Mouse (Mus musculus) brown adipose tissue, adult 24 weeks (tissue): ENCODE measurements at regions not wholly inside any gene's neighbourhood (a gene's known extent, or its start where the extent isn't known, plus 50 kb on each side); places are given as distances from the start of the nearest gene placed in this dataset.

ENCODE experiments used
- H3K27ac ChIP-seq: fragments of 200-500 bp; replicated peaks from 2 replicates; pipeline ENCODE4 v1.5.1; 2012; ENCODE audit warnings: low read depth, mild to moderate bottlenecking, low read length
- H3K4me1 ChIP-seq: fragments of 200-500 bp; 2 replicates; pipeline ENCODE4 v1.6.1; 2012; ENCODE audit warnings: low read length, mixed read lengths; ENCODE audit not compliant: control insufficient read depth, insufficient read depth, insufficient read length
- H3K4me3 ChIP-seq: fragments of 200-500 bp; 2 replicates; pipeline ENCODE4 v1.5.1; 2012; ENCODE audit warnings: low read depth, mild to moderate bottlenecking, low read length, moderate library complexity; ENCODE audit not compliant: insufficient read depth

DNA sequence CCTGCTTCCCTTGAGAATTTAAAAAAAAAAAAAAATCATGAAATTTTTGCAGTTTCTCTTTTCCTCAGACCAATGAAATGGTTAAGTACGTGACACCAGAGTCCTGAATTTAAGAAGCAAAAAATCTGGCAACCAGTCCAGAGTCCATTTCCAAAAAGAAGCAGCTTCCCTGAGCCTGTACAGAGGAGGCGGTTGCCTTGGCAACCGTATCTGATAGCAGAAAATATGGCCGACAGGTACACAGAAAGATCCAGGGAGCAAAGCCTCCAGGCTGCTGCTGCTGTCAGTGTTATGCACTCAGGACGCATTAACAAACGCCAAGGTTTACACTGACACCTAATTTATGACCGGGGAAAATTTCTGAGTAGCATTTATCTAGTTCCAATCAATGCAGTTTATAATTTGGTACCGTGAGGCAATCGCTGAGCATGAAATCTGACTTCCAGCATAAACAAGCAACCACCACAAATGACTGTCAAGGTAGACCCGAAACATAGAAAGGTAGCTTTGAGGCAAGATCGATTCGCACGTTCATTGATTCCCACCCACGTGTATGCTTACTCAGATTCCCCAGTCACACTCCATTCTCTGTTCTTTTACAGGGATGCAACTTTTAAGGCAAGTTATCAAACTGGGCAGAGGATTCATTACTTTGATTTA lies 420.8 kb downstream of the Basp1 start:
- Histone ChIP-seq H3K4me3 (no peak overlapping the region), H3K4me1 (no peaks in the 10 kb centered on the region), H3K27ac (no peak overlapping the region)

DNA sequence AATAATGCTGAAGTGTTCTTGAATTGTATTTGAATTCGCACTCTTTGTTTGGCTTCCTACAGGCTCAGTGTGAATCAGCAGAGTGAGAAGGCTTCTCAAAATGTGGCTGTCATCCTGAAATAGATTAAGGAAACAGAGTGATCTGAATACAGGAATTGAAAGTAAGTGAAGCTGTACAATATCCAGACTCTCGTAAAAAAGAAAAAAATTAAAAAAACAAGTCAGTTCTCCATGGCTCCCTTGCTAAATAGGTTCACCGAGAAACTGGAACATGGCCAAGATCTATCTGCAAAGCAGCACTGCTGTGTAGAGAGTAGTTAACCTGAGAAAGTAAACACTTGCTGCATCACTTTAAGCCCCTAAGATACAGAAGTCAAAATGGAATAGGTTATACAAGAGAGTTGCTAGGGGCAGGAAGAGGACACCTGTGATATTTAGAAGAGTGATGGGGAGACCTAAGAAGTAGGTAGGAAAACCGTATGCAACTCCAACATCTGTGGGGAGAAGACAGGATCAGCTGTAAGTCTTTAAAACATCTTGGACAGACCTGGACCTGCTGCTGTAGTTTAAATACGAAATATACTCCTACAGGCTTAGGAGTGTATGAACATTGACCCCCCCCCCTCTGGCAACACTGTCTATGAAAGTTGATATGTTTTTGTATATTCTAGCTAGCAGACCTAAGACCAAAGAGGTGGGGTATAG lies 423.3 kb downstream of the Basp1 start:
- Histone ChIP-seq H3K4me3 (no peak overlapping the region), H3K27ac (no peak overlapping the region)

DNA sequence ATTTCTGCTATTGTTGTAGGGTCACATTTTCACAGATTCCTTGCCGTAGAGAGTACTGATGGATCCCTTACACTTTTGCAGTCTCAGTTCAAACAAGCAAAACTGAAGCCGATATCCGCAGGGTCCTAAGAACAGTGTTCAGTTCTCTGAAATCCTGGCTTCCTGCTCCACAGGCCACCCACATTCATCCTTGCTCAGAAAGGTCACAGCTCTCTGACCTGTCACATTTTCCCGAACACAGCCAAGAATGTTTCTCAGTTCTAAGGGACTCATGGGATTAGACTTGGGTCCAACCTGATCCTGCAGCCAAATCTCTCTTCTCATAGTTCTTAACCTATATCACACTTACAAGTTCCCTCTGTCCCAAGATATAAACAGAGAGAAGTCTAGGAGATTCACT lies 432.7 kb downstream of the Basp1 start:
- no peaks in the 10 kb centered on the region for H3K4me1 ChIP-seq
- no peak overlapping the region for H3K27ac ChIP-seq
- no peak overlapping the region for H3K4me3 ChIP-seq

More for the DNA sequence above, 423.3 kb downstream of the Basp1 start:
- no peaks in the 10 kb centered on the region for H3K4me1 ChIP-seq

DNA sequence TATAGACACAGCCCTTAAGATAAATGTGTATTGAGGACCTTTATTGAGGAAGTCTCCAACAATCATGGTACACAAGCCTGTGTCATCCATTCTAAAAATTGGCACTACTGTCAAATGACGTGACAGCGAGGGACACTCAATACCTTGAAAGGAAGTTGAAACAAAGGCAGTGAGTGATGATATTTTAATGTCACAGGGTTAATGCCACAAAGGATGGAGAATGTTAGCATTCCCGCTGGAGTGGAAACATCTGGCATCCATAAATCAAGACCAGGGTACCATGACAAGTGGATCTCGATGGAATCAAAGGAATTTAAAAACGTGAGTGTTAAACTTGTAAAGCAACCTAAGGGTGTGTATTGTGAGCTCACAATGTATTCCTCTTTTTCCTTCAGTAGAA lies 441.5 kb downstream of the Basp1 start:
- Histone ChIP-seq H3K4me3 (no peak overlapping the region), H3K27ac (no peak overlapping the region; the same call in 1 of the 2 replicates), H3K4me1 (no peaks in the 10 kb centered on the region)

DNA sequence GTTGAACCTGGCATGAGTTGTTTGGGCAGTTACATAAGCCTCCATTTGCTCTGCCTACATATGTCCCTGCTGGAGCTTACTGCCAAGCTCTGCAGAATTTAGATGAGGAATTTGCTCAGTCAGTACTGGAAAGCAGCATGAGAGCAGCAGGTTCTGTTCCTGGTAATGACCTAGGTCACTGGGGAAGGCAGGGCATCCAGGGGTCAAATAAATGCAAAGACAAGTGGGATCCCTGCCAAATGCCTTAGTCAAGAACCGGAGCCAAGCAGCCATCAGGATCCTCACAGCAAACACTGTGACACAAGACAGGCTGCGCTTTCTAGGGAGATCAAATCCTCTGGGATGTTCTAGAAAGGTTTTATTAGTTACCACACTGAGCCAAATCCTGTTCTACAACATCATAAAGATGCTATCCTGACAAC lies 444.2 kb downstream of the Basp1 start:
- no peak overlapping the region for H3K27ac ChIP-seq
- no peak overlapping the region for H3K4me3 ChIP-seq
- no peaks in the 10 kb centered on the region for H3K4me1 ChIP-seq

DNA sequence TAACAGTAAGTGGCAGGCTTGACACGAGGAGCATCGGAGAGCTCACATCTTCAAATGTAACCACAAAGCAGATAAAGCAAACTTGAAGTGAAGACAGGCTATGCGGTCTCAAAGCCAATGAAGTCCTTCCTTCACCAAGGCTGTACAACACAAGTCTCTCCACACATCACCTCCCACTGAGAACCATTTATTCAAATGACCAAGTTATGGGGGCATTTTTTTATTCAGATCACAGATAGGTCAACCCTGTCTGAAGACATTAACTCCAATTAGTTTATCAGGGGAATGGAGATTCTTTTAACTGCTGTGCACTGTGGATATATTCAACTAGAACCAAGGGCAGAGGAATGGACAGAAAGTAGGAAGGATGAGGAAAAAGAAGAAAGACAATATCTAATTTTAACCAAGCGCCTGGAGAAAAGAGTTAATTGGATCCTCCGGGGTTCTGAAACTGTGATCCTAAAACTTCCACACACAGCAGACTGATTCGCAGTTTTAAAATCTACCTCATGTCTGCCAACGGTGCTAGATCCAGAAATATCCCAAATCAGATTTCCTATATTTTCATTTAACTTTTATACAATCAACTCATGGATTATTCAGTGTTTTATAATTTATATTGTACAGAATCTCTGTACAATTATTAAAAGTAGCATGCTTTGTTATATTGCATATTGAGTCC lies 444.8 kb downstream of the Basp1 start:
- H3K4me3 ChIP-seq = no peak overlapping the region
- no peaks in the 10 kb centered on the region for H3K4me1 ChIP-seq
- H3K27ac ChIP-seq = no peak overlapping the region

DNA sequence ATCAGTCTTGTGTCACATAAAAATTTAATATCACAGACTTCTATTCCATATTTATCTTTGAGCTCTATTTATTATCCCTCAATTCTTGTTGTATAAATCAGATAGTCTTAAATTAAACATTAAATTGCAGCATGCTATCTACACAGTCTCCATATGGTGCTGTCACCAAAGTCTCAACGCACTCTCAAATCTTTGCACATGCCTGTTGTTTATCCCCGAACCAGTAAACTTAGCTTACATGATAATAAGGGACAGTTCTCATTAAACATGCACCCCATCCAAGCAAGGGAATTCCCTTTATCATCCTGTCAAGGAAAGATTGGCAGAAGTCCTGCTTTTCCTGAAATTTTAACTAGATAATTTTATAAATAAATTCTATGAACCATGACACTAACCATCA lies 483.8 kb downstream of the Basp1 start:
- Histone ChIP-seq H3K4me3 (no peak overlapping the region), H3K27ac (no peak overlapping the region), H3K4me1 (no peaks in the 10 kb centered on the region)

DNA sequence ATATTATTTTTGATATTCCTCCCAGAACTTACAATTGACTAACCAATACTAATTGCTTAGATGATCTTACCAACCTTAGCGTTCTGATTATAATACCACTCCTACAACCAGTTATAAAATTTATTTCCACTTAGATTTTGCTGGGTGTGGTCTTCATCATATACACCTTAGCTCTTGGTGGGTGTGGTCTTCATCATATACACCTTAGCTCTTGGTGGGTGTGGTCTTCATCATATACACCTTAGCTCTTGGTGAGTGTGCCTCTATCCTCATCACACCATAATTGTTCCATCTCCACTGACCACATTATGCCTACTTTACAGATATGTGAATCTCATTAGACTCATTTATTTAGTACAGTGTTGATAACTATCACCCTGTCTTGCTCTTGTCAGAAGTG lies 501.7 kb downstream of the Basp1 start:
- H3K27ac ChIP-seq = no peak overlapping the region
- H3K4me3 ChIP-seq = no peak overlapping the region

DNA sequence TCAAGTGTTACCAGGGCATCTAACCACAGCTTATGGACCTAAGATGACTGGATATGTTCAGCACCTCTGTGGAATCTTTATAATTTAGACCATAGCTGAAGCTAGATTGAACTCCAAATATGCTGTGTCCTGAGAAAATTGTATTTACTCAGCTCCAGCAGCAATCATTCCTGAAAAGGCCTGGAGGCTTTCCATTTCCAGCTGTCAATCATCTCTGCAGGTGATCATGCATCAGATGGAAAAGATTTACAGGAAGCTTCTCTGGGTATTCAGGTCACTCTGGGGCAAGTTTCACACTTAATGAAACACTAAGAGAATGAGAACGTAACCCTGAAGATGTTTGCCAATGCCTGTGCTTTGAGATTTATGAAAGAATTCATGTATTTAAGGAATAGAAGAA lies 502.1 kb downstream of the Basp1 start:
- Histone ChIP-seq H3K27ac (no peak overlapping the region), H3K4me3 (no peak overlapping the region), H3K4me1 (no peaks in the 10 kb centered on the region)

More for the DNA sequence above, 501.7 kb downstream of the Basp1 start:
- no peaks in the 10 kb centered on the region for H3K4me1 ChIP-seq

DNA sequence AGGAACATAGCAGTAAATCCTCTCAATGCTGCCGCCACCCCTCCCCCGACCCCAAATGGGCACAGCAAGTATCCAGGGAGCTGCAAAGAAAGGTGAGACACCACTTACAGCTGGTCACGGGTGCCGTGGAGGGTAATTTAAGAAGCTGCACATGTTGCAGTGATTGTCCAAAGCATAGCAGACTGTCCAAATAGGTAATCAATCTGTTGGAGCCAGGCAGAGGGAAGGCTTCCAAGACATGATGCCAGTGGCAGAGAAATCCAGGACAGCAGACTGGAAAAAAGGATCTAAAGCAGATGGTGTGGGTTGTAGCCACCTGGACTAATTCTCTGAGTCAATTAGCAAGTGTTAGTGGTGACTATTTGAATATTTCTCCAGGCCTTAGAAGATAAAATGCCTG lies 506.6 kb downstream of the Basp1 start:
- no peak overlapping the region for H3K4me3 ChIP-seq
- H3K4me1 ChIP-seq = no peaks in the 10 kb centered on the region
- H3K27ac ChIP-seq = no peak overlapping the region

DNA sequence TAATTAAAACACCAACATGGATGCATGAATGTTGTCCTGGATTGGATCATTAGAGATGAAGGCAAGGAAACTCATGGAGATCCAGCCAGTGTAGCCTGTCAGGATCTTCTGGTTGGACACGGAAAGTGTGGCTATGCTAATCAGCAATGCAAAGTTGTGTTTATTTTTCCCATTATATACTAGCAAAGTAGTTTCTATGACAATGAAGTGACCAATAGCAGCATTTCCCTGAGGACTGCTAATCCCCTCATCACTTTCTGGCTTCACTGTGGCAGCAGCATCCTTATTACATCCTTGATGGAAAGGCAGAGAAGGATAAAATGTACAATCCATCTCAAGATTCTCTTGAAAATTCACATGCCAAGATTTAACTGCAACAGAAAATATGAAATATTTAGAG lies 534.7 kb downstream of the Basp1 start:
- H3K4me3 ChIP-seq = no peak overlapping the region
- no peak overlapping the region for H3K27ac ChIP-seq
- H3K4me1 ChIP-seq = no peaks in the 10 kb centered on the region

DNA sequence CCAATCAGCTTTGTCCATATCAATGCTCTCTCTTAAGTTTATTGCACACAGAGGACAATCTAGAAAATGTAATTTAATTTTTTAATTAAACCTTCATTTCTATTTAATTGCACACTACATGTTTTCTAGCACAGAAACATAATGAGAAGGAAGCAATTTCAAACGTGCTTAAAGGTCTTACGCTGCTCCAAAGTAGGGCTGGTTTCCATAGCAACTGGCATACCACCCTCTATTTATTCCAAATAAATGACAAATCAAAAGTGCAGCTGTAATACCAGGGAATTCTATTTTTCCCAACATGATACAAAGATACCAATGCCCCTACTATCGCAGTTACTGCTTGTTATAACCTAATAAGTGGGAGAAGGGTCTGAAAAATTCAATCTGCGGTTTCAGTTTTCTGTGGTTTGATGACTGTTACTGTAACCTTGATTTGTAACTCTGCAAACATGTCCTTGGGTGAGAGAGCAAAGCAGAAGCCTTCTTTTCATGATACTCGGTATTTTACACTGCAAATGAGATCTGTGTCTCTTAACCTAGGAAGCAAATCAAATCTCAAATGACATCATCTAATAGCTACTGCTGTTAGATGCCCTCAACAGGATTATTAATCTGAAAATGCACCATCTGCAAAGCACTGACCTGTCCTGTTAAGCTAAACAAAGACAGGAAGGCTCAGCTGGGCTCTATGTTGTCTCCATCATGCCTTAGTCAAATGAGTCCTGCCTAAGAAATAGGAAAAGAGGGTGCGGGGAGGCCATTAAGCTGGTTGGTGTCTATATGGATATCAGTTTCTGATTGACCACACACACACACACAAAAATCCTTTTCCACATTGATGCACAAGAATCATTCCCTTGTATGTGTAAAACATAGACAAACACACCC lies 535.6 kb downstream of the Basp1 start:
- Histone ChIP-seq H3K4me3 (no peak overlapping the region), H3K27ac (no peak overlapping the region), H3K4me1 (no peaks in the 10 kb centered on the region)

DNA sequence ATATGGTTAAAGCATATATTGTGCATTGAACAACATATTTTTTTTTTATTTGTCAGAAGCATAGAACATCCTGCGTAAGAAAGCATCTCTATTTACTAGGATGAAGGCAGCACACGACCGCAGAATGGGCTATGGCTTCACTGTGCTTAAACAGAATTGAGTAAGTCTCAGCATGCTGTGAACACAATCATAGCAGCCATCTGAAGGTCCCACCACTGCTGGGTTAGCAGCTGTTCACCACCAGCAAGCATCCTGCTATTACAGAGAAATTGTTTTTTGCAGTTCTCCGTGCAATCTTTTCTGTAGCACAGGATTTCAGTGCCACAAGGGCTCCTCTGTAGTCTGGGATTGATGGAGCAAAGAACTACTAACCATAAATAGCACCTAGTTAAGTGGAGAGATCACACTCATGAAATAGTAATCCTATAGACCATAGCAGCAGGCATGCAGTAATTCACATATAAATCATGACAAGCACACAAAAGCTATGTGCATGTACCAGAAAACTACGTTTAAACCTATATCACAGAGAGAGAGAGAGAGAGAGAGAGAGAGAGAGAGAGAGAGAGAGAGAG lies 537.3 kb downstream of the Basp1 start:
- Histone ChIP-seq H3K4me3 (no peak overlapping the region), H3K27ac (no peak overlapping the region), H3K4me1 (no peaks in the 10 kb centered on the region)

DNA sequence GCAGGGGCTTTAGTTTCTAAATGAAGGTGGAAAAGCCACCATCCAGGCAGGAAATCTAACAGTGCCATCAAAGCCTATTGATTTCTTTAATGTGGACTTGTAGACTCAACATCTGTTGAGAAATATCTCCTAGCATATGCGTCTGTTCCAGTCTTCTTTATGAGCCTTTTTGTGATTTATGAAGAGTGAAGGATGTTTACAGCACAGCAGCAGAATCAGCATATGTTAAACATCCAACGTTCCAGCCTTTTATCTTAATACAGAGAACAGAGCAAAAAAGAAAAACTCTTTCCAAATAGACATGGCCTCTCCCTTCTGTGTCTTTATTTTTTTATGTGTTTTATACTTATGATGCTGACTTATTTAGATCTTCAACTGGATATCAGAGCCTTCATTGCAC lies 573.3 kb downstream of the Basp1 start:
- no peak overlapping the region for H3K27ac ChIP-seq
- no peaks in the 10 kb centered on the region for H3K4me1 ChIP-seq
- no peak overlapping the region for H3K4me3 ChIP-seq

DNA sequence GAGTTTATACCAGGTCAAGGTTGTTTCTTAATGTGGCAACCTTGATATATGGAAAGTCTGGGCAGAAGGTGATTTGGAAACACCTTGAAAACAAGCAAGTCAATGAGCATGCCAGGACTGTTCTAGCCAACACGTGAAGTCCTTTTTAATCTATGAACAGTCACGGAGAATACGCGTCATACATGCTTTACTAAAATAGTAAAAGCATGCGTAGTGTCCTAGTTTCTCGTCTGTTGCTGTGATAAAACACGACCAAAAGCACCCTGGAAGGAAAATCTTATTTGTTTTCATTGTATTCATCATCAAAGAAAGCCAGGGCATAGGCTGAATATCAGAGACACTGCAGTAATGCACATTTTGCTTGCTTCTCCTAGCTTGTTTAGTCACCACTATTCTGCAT lies 575.2 kb downstream of the Basp1 start:
- no peak overlapping the region for H3K27ac ChIP-seq
- H3K4me1 ChIP-seq = no peaks in the 10 kb centered on the region
- no peak overlapping the region for H3K4me3 ChIP-seq
